Mouse (Mus musculus): ENCODE data around the gene Tln2. TPM values are rescaled to one million over a fixed set of nuclear protein-coding genes. Genes with fewer than 3 reads are reported as not detected.

The Tln2 gene
- polyA plus RNA-seq (2015; fragmentation: Nextera tagmentation; extraction: Ambion mirVana) = 45.7 and 47.7 TPM in 2 replicates

DNA sequence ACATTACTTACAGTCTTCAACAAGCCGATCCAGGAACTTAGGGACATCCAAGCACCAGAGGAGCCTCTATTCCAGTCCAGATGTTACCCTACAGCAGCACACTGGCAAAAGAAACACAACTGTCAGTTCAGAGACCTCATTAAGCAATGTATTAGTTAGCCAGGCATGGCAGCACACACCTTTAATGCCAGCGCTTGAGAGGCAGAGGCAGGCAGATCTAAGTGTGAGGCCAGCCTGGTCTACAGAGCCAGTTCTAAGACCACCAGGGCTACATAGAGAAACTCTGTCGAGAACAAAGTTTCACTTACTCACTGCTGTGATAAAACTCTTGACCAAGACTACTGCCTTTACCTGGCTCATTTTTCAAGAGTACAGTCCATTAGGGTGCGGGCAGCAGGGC lies at the start of gene Tln2:
TSS of gene Tln2 (minus strand) at position 101 of the 400 bp plus-strand sequence.
- no peak within 1 kb of the TSS for H3K9ac ChIP-seq (replicated peaks)
- peaks cover 11% of the 10 kb centered on the region; the same call in 1 of the 2 replicates for H3K36me3 ChIP-seq
- H3K4me1 ChIP-seq = no peaks in the 10 kb centered on the region
- H3K4me2 ChIP-seq = no peak within 1 kb of the TSS
- H3K9me3 ChIP-seq (replicated peaks) = no peaks in the 10 kb centered on the region
- WGBS = 97% methylated on average over 4 of the region's 4 CpGs
- no peak for ATAC-seq (ENCODE audit: low FRiP score)
- no peak within 1 kb of the TSS for H3K27ac ChIP-seq (replicated peaks)
- H3K27me3 ChIP-seq (replicated peaks) = no peaks in the 10 kb centered on the region
- no peak within 1 kb of the TSS for H3K4me3 ChIP-seq (replicated peaks)

GRCm38 (mm10) chr9:67609226-67609625 lies 49.7 kb upstream of the Tln2 start:
- H3K36me3 ChIP-seq = no peaks in the 10 kb centered on the region
- 100% methylated on average over 1 of the region's 1 CpGs for WGBS
- no peak overlapping the region for H3K9ac ChIP-seq (replicated peaks)
- no peaks in the 10 kb centered on the region for H3K9me3 ChIP-seq (replicated peaks)
- no peak overlapping the region for H3K27ac ChIP-seq (replicated peaks)
- peaks cover 13% of the 10 kb centered on the region for H3K4me1 ChIP-seq
- no peak overlapping the region for H3K4me2 ChIP-seq
- H3K4me3 ChIP-seq (replicated peaks) = no peak overlapping the region
- no peaks in the 10 kb centered on the region for H3K27me3 ChIP-seq (replicated peaks)
- no peak for ATAC-seq (ENCODE audit: low FRiP score)

- H3K27me3 ChIP-seq (replicated peaks) = no peaks in the 10 kb centered on the region
- no peak overlapping the region for H3K27ac ChIP-seq (replicated peaks)
- no peak overlapping the region for H3K9ac ChIP-seq (replicated peaks)
- peaks cover 13% of the 10 kb centered on the region for H3K4me1 ChIP-seq
- H3K4me2 ChIP-seq = no peak overlapping the region
- no peaks in the 10 kb centered on the region for H3K9me3 ChIP-seq (replicated peaks)
- no peaks in the 10 kb centered on the region for H3K36me3 ChIP-seq
- ATAC-seq (ENCODE audit: low FRiP score) = no peak
- WGBS = 75% methylated on average over 9 of the region's 9 CpGs
- H3K4me3 ChIP-seq (replicated peaks) = no peak overlapping the region
Observed at GRCm38 (mm10) chr9:67607786-67608366, 48.4 kb upstream of the Tln2 start.

DNA sequence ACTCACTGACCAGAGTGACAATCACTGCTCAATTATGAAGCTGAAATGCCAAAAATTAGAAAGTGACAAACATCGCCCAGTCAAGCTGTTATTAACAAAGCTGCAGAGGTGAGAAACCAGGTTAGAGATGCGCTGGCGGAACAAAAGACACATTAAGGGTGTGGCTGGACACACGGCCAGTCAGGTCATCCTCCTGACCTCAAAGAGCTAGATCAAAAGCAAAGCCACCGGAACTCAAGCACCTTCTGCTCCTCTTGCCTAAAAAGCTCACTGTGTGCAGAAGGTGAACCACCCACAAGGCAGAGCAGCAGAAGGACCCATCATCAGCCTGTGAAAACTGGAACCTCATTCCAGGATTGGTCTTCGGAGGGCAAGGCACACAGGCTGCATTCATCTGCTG lies 47.8 kb upstream of the Tln2 start:
- H3K4me1 ChIP-seq = peaks cover 13% of the 10 kb centered on the region
- no peak overlapping the region for H3K4me2 ChIP-seq
- H3K27ac ChIP-seq (replicated peaks) = no peak overlapping the region
- no peaks in the 10 kb centered on the region for H3K27me3 ChIP-seq (replicated peaks)
- no peaks in the 10 kb centered on the region for H3K36me3 ChIP-seq
- WGBS = 87% methylated on average over 6 of the region's 6 CpGs
- no peak overlapping the region for H3K4me3 ChIP-seq (replicated peaks)
- no peaks in the 10 kb centered on the region for H3K9me3 ChIP-seq (replicated peaks)
- no peak overlapping the region for H3K9ac ChIP-seq (replicated peaks)
- no peak for ATAC-seq (ENCODE audit: low FRiP score)

DNA sequence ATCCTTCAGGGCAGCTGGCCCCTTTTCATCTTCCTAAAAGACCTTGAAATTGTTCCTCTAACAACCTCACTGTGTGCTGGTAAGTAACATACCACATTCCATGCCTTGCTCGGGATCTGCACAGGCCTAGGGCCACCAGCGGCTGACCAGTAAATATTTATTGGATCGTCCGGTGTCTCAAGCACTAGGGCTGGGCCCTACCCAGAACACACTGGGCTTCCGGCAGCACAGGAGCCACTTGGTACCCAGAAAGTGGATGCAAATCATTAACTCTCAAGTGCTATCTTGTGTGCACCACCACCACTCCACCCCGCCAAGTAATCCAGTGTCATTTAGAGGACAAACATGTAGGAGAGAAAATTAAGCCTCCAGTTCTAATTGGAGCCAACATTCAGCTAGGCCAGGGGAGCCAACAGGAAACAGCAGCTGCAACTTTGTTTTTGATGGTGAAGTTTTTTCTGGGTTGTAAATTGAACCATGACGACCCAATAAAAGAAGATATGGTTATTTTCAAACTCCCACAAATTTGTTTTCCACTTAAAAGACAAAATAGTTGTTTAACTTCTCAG lies 46.4 kb upstream of the Tln2 start:
- no peak overlapping the region for H3K9ac ChIP-seq (replicated peaks)
- H3K4me2 ChIP-seq = no peak overlapping the region
- H3K36me3 ChIP-seq = no peaks in the 10 kb centered on the region
- WGBS = 44% methylated on average over 7 of the region's 7 CpGs
- peaks cover 13% of the 10 kb centered on the region for H3K4me1 ChIP-seq
- no peaks in the 10 kb centered on the region for H3K9me3 ChIP-seq (replicated peaks)
- H3K27ac ChIP-seq (replicated peaks) = no peak overlapping the region
- H3K27me3 ChIP-seq (replicated peaks) = no peaks in the 10 kb centered on the region
- no peak for ATAC-seq (ENCODE audit: low FRiP score)
- no peak overlapping the region for H3K4me3 ChIP-seq (replicated peaks)

- no peak overlapping the region for H3K4me2 ChIP-seq
- H3K4me3 ChIP-seq (replicated peaks) = no peak overlapping the region
- H3K9ac ChIP-seq (replicated peaks) = no peak overlapping the region
- H3K4me1 ChIP-seq = peaks cover 13% of the 10 kb centered on the region
- no peak for ATAC-seq (ENCODE audit: low FRiP score)
- H3K27me3 ChIP-seq (replicated peaks) = no peaks in the 10 kb centered on the region
- H3K9me3 ChIP-seq (replicated peaks) = no peaks in the 10 kb centered on the region
- no peak overlapping the region for H3K27ac ChIP-seq (replicated peaks)
- no peaks in the 10 kb centered on the region for H3K36me3 ChIP-seq
Observed at GRCm38 (mm10) chr9:67604940-67605339, 45.4 kb upstream of the Tln2 start.

- Histone ChIP-seq H3K27me3 (replicated peaks) (no peaks in the 10 kb centered on the region), H3K4me2 (no peak overlapping the region)
Observed at GRCm38 (mm10) chr9:67602347-67602746, 42.8 kb upstream of the Tln2 start.

GRCm38 (mm10) chr9:67595221-67595620 lies 35.7 kb upstream of the Tln2 start:
- Histone ChIP-seq H3K9ac (replicated peaks) (no peak overlapping the region), H3K9me3 (replicated peaks) (no peaks in the 10 kb centered on the region), H3K4me3 (replicated peaks) (no peak overlapping the region), H3K27me3 (replicated peaks) (no peaks in the 10 kb centered on the region), H3K36me3 (no peaks in the 10 kb centered on the region), H3K27ac (replicated peaks) (no peak overlapping the region; the same call in 1 of the 2 replicates), H3K4me2 (no peak overlapping the region), H3K4me1 (0 out of 2 replicates have a peak, but pooled peaks cover 5% of the 10 kb centered on the region)
- 73% methylated on average over 5 of the region's 5 CpGs for WGBS
- no peak for ATAC-seq (ENCODE audit: low FRiP score)

More at GRCm38 (mm10) chr9:67602347-67602746, 42.8 kb upstream of the Tln2 start:
- ATAC-seq (ENCODE audit: low FRiP score) = no peak
- Histone ChIP-seq H3K27ac (replicated peaks) (no peak overlapping the region), H3K9ac (replicated peaks) (no peak overlapping the region), H3K4me1 (peaks cover 6% of the 10 kb centered on the region), H3K36me3 (no peaks in the 10 kb centered on the region), H3K4me3 (replicated peaks) (no peak overlapping the region), H3K9me3 (replicated peaks) (no peaks in the 10 kb centered on the region)
- WGBS = 95% methylated on average over 5 of the region's 5 CpGs

DNA sequence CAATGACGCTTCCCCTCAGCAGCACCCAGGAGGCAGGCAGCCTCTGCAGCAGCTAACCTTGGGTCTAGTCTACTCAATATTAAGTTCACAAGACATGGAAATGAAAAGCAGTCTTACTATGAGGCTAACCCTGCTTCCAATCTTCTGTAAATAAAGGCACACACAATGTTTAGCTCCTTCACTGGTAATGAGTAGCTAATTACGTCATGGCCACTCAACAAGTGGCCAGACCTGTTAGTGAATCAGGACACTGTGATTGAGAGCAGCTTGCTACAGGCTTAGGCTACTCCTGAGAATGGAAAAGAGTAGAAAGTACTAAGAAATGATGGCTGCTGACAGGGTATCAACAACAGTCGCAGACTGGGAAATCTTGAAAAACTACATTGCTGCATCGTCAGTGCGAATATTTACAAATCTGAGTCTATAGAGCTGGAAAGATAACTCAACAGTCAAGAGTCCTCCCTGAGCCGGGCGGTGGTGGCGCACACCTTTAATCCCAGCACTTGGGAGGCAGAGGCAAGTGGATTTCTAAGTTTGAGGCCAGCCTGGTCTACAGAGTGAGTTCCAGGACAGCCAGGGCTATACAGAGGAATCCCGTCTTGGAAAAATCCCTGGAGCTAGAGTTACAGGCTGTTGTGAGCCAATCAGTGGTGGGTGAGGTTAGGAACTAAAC lies 34.1 kb upstream of the Tln2 start:
- WGBS = 96% methylated on average over 9 of the region's 9 CpGs
- no peak overlapping the region for H3K4me2 ChIP-seq
- no peak for ATAC-seq (ENCODE audit: low FRiP score)

DNA sequence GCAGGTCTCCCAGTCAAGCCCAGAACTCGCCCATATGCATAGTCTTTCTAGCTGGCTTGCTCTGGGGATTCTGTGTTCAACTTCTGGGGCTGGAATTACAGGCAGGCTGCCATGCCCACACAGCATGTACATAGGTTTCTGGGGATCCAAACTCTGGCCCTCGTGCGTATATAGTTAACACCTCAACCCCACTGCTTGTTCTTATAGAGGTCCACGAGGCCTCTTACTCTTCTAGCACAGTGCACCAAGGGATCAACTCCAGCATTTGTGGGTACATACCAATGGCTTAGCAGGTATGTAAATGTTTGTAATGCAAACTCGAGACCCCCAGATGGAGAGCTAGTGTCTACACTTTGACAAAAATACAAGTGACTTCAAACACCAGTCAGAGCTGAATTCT lies 33.2 kb upstream of the Tln2 start:
- H3K27me3 ChIP-seq (replicated peaks) = no peaks in the 10 kb centered on the region
- H3K9ac ChIP-seq (replicated peaks) = no peak overlapping the region
- H3K4me2 ChIP-seq = no peak overlapping the region
- H3K4me3 ChIP-seq (replicated peaks) = no peak overlapping the region
- no peak overlapping the region for H3K27ac ChIP-seq (replicated peaks)
- no peaks in the 10 kb centered on the region for H3K36me3 ChIP-seq
- H3K9me3 ChIP-seq (replicated peaks) = no peaks in the 10 kb centered on the region
- 0 out of 2 replicates have a peak, but pooled peaks cover 5% of the 10 kb centered on the region for H3K4me1 ChIP-seq
- ATAC-seq (ENCODE audit: low FRiP score) = no peak
- 92% methylated on average over 5 of the region's 5 CpGs for WGBS

More for the DNA sequence above, 34.1 kb upstream of the Tln2 start:
- Histone ChIP-seq H3K27ac (replicated peaks) (no peak overlapping the region), H3K9me3 (replicated peaks) (no peaks in the 10 kb centered on the region), H3K4me3 (replicated peaks) (no peak overlapping the region), H3K9ac (replicated peaks) (no peak overlapping the region), H3K27me3 (replicated peaks) (no peaks in the 10 kb centered on the region), H3K4me1 (0 out of 2 replicates have a peak, but pooled peaks cover 5% of the 10 kb centered on the region), H3K36me3 (no peaks in the 10 kb centered on the region)

DNA sequence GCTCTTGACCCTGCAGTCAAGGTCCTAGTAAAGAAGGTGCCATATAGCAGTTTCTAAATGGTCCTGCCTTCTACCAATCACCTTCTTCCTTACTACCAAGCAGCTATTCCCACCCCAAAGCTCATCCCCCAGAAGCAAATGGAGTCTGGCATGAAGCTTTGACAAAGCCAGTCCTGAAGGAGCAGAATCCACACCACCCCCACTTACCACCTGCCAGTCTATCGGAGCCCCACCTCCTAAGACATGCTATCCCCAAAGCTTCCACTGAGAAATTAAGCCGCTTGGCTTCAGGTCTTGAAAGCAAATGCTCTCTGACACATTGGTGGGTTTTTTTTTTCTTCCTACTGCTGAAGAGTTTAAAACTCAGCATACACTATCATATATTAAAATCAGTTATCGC lies 27.6 kb upstream of the Tln2 start:
- Histone ChIP-seq H3K4me1 (no peaks in the 10 kb centered on the region), H3K36me3 (no peaks in the 10 kb centered on the region), H3K27ac (replicated peaks) (no peak overlapping the region), H3K4me3 (replicated peaks) (no peak overlapping the region), H3K27me3 (replicated peaks) (no peaks in the 10 kb centered on the region), H3K9ac (replicated peaks) (no peak overlapping the region), H3K4me2 (no peak overlapping the region), H3K9me3 (replicated peaks) (no peaks in the 10 kb centered on the region)
- no peak for ATAC-seq (ENCODE audit: low FRiP score)
- 94% methylated on average over 3 of the region's 3 CpGs for WGBS

GRCm38 (mm10) chr9:67586489-67586888 lies 27.0 kb upstream of the Tln2 start:
- WGBS = 85% methylated on average over 1 of the region's 1 CpGs
- H3K27me3 ChIP-seq (replicated peaks) = no peaks in the 10 kb centered on the region
- no peak overlapping the region for H3K9ac ChIP-seq (replicated peaks)
- ATAC-seq (ENCODE audit: low FRiP score) = no peak
- no peak overlapping the region for H3K4me2 ChIP-seq
- H3K9me3 ChIP-seq (replicated peaks) = no peaks in the 10 kb centered on the region
- H3K4me3 ChIP-seq (replicated peaks) = no peak overlapping the region
- no peaks in the 10 kb centered on the region for H3K4me1 ChIP-seq
- no peak overlapping the region for H3K27ac ChIP-seq (replicated peaks)
- no peaks in the 10 kb centered on the region for H3K36me3 ChIP-seq

All from neural tube, embryonic 15.5 days (tissue).